Mouse (Mus musculus) ES-Bruce4 (cell line): ENCODE results near the gene Os9. TPM values are rescaled to one million over a fixed set of nuclear protein-coding genes. Genes with fewer than 3 reads are reported as not detected.
A peak's percentile ranks its signal among the peaks of the same experiment; 100 is the strongest.
"Not testable (repeated sequence)": the region's sequence is repeated elsewhere in the genome, so short reads cannot be mapped to it uniquely, and the experiment has no call there.

ENCODE experiments used
- H3K27ac ChIP-seq: 2 replicates; pipeline ENCODE4 v1.5.1; 2012; ENCODE audit warnings: low read length, inconsistent platforms; ENCODE audit not compliant: insufficient read depth
- H3K27me3 ChIP-seq: 2 replicates; pipeline ENCODE4 v1.6.1; 2012; ENCODE audit warnings: mild to moderate bottlenecking, low read length, inconsistent platforms; ENCODE audit not compliant: control insufficient read depth, poor library complexity, insufficient read depth, severe bottlenecking
- H3K36me3 ChIP-seq: 2 replicates; pipeline ENCODE4 v1.6.1; 2012; ENCODE audit warnings: inconsistent platforms, mild to moderate bottlenecking, low read length, moderate library complexity; ENCODE audit not compliant: control insufficient read depth, poor library complexity, insufficient read depth, severe bottlenecking
- H3K4me1 ChIP-seq: one replicate; pipeline ENCODE4 v1.8.1; 2011; ENCODE audit warnings: low read length; ENCODE audit not compliant: control insufficient read depth, insufficient read depth
- H3K4me3 ChIP-seq: 2 replicates; pipeline ENCODE4 v1.5.1; 2011; ENCODE audit warnings: low read depth, mild to moderate bottlenecking, low read length
- H3K9ac ChIP-seq: 2 replicates; pipeline ENCODE4 v1.6.1; 2012; ENCODE audit warnings: low read depth, mild to moderate bottlenecking, inconsistent platforms; ENCODE audit not compliant: poor library complexity, severe bottlenecking
- H3K9me3 ChIP-seq: replicated peaks from 2 replicates; pipeline ENCODE4 v1.6.1; 2012; ENCODE audit warnings: mild to moderate bottlenecking, low read length, inconsistent platforms; ENCODE audit not compliant: control insufficient read depth, poor library complexity, insufficient read depth, severe bottlenecking
- CTCF ChIP-seq: IDR thresholded peaks from one replicate; pipeline ENCODE4 v1.8.1; 2011; ENCODE audit warnings: low read depth, low read length
- EP300 ChIP-seq: IDR thresholded peaks from 2 replicates; pipeline ENCODE4 v1.6.1; 2011; ENCODE audit warnings: low read depth, low read length; ENCODE audit not compliant: insufficient read depth
- POLR2A ChIP-seq: IDR thresholded peaks from one replicate; pipeline ENCODE4 v1.8.1; 2011; ENCODE audit warnings: low read length; ENCODE audit not compliant: insufficient read depth
- polyA plus RNA-seq: library from polyadenylated mRNA; stranded (reverse); fragments of >200 nt; gene quantifications from 2 replicates; pipeline ENCODE4 v1.2.4, GENCODE M21; 2011; ENCODE audit warnings: low read depth; ENCODE audit not compliant: missing spikeins, insufficient read depth, insufficient read length

Gene Os9
- polyA plus RNA-seq, 1 experiment: 16.7 TPM

- H3K9ac ChIP-seq: peak overlapping the region; percentile 79
- no peaks in the 10 kb centered on the region for H3K27me3 ChIP-seq
Measured at GRCm38 (mm10) chr10:127165354-127165653, 44.4 kb upstream of the Os9 start.

GRCm38 (mm10) chr10:127164631-127165353 lies 43.9 kb upstream of the Os9 start, which contains the start of gene B4galnt1:
Gene B4galnt1, plus strand, starts transcription at chr10:127165225.
- Histone ChIP-seq H3K9me3 (no peaks in the 10 kb centered on the region), H3K27me3 (no peaks in the 10 kb centered on the region)

More at GRCm38 (mm10) chr10:127165354-127165653, 44.4 kb upstream of the Os9 start:
- Histone ChIP-seq H3K27ac (no peak overlapping the region), H3K36me3 (no peaks in the 10 kb centered on the region), H3K4me3 (peak overlapping the region; percentile 67), H3K4me1 (peaks cover 8% of the 10 kb centered on the region), H3K9me3 (no peaks in the 10 kb centered on the region)
- TF ChIP-seq CTCF (no peak), POLR2A (no peak)

GRCm38 (mm10) chr10:127164190-127164589 lies 43.3 kb upstream of the Os9 start:
- Histone ChIP-seq H3K27ac (no peak overlapping the region), H3K4me1 (peaks cover 6% of the 10 kb centered on the region), H3K9ac (no peak overlapping the region; the same call in 1 of the 2 replicates), H3K9me3 (no peaks in the 10 kb centered on the region), H3K4me3 (no peak overlapping the region), H3K36me3 (no peaks in the 10 kb centered on the region), H3K27me3 (no peaks in the 10 kb centered on the region)
- no peak for TF ChIP-seq CTCF
- no peak for TF ChIP-seq EP300
- TF ChIP-seq POLR2A: no peak

More at GRCm38 (mm10) chr10:127164631-127165353, 43.9 kb upstream of the Os9 start, which contains the start of gene B4galnt1:
- peak; percentile 86 for TF ChIP-seq CTCF
- no peak for TF ChIP-seq EP300
- H3K9ac ChIP-seq: peak within 1 kb of the TSS; percentile 79
- peak within 1 kb of the TSS; percentile 67 for H3K4me3 ChIP-seq
- no peaks in the 10 kb centered on the region for H3K36me3 ChIP-seq
- H3K27ac ChIP-seq: no peak within 1 kb of the TSS
- peaks cover 8% of the 10 kb centered on the region for H3K4me1 ChIP-seq

GRCm38 (mm10) chr10:127162771-127163261 lies 41.9 kb upstream of the Os9 start:
- H3K27ac ChIP-seq, H3K27me3 ChIP-seq: not testable (repeated sequence)

GRCm38 (mm10) chr10:127160728-127161127 lies 39.8 kb upstream of the Os9 start:
- Histone ChIP-seq H3K27me3 (no peaks in the 10 kb centered on the region), H3K27ac (no peak overlapping the region), H3K36me3 (no peaks in the 10 kb centered on the region), H3K9me3 (no peaks in the 10 kb centered on the region), H3K4me3 (no peak overlapping the region), H3K9ac (no peak overlapping the region), H3K4me1 (peaks cover 4% of the 10 kb centered on the region)
- no peak for TF ChIP-seq POLR2A
- TF ChIP-seq EP300: no peak
- TF ChIP-seq CTCF: no peak

More at GRCm38 (mm10) chr10:127162771-127163261, 41.9 kb upstream of the Os9 start:
- not testable (repeated sequence) for H3K9ac ChIP-seq, H3K36me3 ChIP-seq, H3K4me1 ChIP-seq, H3K9me3 ChIP-seq, H3K4me3 ChIP-seq

- TF ChIP-seq POLR2A (no peak), CTCF (no peak), EP300 (no peak)
- no peak overlapping the region for H3K4me3 ChIP-seq
- H3K9me3 ChIP-seq: no peaks in the 10 kb centered on the region
- no peak overlapping the region for H3K27ac ChIP-seq
- no peaks in the 10 kb centered on the region for H3K27me3 ChIP-seq
- peaks cover 4% of the 10 kb centered on the region for H3K4me1 ChIP-seq
- H3K36me3 ChIP-seq: no peaks in the 10 kb centered on the region
- no peak overlapping the region for H3K9ac ChIP-seq
Measured at GRCm38 (mm10) chr10:127160081-127160480, 39.1 kb upstream of the Os9 start.
